Mouse (Mus musculus): ENCODE measurements around the gene Gprc5c. TPM values are rescaled to one million over a fixed set of nuclear protein-coding genes. Genes with fewer than 3 reads are reported as not detected.
A peak's percentile ranks its signal among the peaks of the same experiment; 100 is the strongest.

Gene Gprc5c
- 10 to 100 TPM; 39.1 to 43.0 TPM for total RNA-seq (2021)
- long read RNA-seq, experiment 1, transcript Gprc5c-202 (5 exons, 3,667 nt): major isoform, 9 of 51 reads
- long read RNA-seq, experiment 1, partial matches to known transcripts: 26 of 51 reads
- long read RNA-seq, experiment 1, other reads (novel, unspliced or antisense): 9 of 51 reads
- long read RNA-seq, experiment 2, transcript Gprc5c-201 (4 exons, 2,200 nt): minor isoform, 5 of 74 reads
- long read RNA-seq, experiment 2, transcript Gprc5c-208 (4 exons, 1,809 nt): minor isoform, 5 of 74 reads
- long read RNA-seq, experiment 2, transcript Gprc5c-202 (5 exons, 3,667 nt): major isoform, 16 of 74 reads
- long read RNA-seq, experiment 2, partial matches to known transcripts: 32 of 74 reads
- long read RNA-seq, experiment 2, other reads (novel, unspliced or antisense): 16 of 74 reads

GRCm38 (mm10) chr11:114850452-114851268 lies at the start of gene Gprc5c:
Gene Gprc5c, plus strand, starts transcription at chr11:114851152.
- intact Hi-C loops (cut with DNase I; ENCODE audit: low total_unique reads): no loop called here
- peak; percentile 82 for DNase-seq

- intact Hi-C loops (cut with DNase I; ENCODE audit: low total_unique reads): no loop called here
Observed at GRCm38 (mm10) chr11:114801906-114802305, 49.0 kb upstream of the Gprc5c start.

DNA sequence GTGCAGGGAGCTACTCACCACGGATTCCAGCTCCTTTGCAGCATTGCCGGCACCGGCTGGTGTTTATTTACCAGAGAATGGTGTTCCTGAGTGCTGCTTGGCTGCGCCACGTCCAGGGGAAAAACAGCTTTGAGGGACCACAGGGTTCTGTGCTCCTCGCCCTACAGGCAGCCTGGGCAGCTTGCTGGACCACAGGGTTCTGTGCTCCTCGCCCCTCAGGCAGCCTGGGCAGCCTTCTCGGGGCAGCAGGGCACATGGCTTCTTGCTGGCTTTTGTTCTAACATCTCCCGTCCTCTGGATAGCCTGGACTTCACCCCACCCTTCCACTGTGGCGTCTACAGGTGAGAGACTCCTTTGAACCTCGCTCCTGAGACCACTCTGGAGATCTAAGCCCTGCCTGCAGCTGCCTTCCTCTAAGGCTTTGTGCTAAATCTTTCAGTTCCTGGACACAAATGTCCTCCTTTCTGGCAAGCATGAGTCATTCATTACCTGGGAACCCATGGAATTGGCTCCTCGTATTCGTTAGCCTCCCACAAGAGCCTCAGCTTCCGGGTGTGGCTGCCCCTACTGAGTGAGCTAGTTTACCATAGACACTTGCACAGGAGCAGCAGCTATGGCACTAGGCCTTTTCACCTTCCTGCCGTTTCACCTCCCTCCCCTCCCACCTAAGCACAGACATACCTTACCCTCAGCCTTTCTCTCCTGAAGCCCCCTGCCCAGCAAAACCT lies 48.2 kb upstream of the Gprc5c start:
- no peak for DNase-seq

More at GRCm38 (mm10) chr11:114801906-114802305, 49.0 kb upstream of the Gprc5c start:
- DNase-seq: no peak

DNA sequence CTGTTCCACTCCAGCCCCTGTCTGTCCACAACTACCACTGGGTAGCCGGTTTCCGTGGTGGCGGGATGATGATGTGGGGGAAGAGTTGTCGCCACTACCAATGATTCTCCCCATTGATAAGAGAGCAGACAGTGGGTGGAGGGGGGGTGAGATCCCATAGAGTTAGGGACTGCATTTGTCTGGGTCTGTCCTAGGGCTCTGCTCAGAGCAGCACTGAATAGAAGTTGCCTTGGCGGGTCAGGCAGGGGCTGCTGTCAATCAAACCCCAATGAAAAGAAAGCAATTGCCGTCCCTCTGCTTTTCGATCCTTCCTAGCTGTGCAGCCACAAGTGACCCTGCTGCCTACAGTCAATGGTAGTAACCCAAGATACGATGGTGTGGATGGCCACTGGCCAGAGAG lies 47.0 kb upstream of the Gprc5c start:
- no peak for DNase-seq
- intact Hi-C loops (cut with DNase I; ENCODE audit: low total_unique reads): no loop called here

More for the DNA sequence above, 48.2 kb upstream of the Gprc5c start:
- intact Hi-C loops (cut with DNase I; ENCODE audit: low total_unique reads): no loop called here

- no peak for DNase-seq
- intact Hi-C loops (cut with DNase I; ENCODE audit: low total_unique reads): no loop called here
Observed at GRCm38 (mm10) chr11:114807025-114807424, 43.9 kb upstream of the Gprc5c start.

DNA sequence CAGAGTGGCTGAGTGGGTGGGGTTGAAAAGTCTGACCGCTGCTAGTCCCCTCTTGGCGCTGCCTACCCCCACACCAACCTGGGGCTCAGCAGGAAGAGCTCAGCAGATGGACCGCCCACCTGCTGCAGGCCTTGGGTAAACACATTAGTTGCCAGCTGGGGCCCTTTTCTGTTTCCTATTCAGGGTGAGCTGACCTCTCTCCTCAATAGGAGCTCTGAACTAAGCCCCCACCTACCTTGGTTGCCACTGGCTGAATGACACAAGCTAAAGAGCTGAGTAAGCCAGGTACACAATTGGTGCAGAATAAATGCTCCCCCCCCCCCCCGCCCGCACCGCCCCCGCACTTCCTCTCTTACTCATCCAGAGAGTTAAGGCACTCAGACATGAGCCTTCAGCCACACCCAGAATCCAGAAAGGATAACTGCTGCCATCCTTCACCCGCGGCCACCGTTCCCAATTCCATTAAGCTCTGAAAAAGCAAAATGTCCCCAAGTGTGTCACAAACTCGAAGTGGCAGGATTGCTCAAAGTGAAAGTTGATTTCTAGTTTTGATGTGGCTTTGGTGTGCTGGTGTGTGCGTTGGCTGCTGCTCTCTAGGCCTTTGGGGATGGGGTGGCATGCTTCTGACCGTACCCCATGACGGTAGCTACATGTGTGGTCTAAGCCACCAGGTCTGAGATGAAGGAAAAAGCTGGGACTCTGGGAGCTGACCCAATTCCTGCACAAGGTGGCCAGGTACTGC lies 43.1 kb upstream of the Gprc5c start:
- DNase-seq: no peak
- intact Hi-C loops (cut with DNase I; ENCODE audit: low total_unique reads): no loop called here

GRCm38 (mm10) chr11:114809371-114809770 lies 41.6 kb upstream of the Gprc5c start:
- intact Hi-C loops (cut with DNase I; ENCODE audit: low total_unique reads): no loop called here
- DNase-seq: no peak

- no peak for DNase-seq
- intact Hi-C loops (cut with DNase I; ENCODE audit: low total_unique reads): loop anchor here (2.0 kb wide), 1 partner anchor 104 kb away; no protein-coding TSS in a partner anchor
Observed at GRCm38 (mm10) chr11:114810344-114810743, 40.6 kb upstream of the Gprc5c start.

GRCm38 (mm10) chr11:114812731-114813240 lies 38.2 kb upstream of the Gprc5c start:
- intact Hi-C loops (cut with DNase I; ENCODE audit: low total_unique reads): loop anchor here (2.0 kb wide), 1 partner anchor 66 kb away; no protein-coding TSS in a partner anchor
- peak; percentile 92 for DNase-seq

- DNase-seq: no peak
- intact Hi-C loops (cut with DNase I; ENCODE audit: low total_unique reads): no loop called here
Observed at GRCm38 (mm10) chr11:114814873-114815592, 35.9 kb upstream of the Gprc5c start.

GRCm38 (mm10) chr11:114816934-114817333 lies 34.0 kb upstream of the Gprc5c start:
- no peak for DNase-seq
- intact Hi-C loops (cut with DNase I; ENCODE audit: low total_unique reads): no loop called here

DNA sequence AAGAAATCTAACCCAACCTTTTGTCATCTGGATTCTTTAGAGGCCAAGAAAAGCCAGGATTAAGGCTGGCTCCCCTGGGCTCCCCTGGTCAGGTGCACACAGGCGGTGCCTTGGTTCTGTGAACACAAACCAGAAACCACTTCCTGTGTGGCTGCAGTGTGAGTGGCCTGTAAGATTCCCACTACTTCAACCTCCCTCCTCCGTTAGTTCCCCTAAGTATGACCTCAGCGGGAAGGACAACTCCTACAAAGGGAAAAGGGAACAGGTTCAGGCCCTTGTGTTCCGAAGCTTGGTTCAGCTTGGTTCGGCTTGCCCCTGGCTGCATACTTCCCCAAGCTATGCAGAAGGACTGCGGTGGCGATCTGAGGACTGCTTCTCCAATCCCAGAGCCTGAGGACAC lies 32.8 kb upstream of the Gprc5c start:
- intact Hi-C loops (cut with DNase I; ENCODE audit: low total_unique reads): no loop called here
- no peak for DNase-seq

- intact Hi-C loops (cut with DNase I; ENCODE audit: low total_unique reads): no loop called here
- DNase-seq: no peak
Observed at GRCm38 (mm10) chr11:114819110-114819509, 31.8 kb upstream of the Gprc5c start.

DNA sequence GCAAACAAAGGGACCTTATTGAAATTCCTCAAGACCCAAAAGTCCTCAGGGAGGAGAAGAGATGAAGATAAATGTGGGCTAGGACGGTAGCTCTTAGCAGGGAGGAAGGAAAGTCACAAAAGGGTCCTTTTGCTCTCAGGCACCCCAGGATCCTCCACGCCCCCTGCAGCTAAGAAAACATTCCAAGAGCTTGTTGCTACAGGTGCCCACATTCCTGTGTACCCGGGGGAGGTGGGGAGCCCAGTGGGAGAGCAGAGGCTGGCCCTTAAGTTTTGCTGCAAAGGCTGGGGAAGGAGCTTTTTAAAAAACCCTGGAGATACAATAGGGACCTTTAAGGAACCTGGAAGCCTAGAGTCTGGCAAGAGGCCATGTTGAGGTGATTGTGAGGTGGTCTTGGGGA lies 30.5 kb upstream of the Gprc5c start:
- intact Hi-C loops (cut with DNase I; ENCODE audit: low total_unique reads): no loop called here
- no peak for DNase-seq

- DNase-seq: no peak
- intact Hi-C loops (cut with DNase I; ENCODE audit: low total_unique reads): no loop called here
Observed at GRCm38 (mm10) chr11:114821325-114821724, 29.6 kb upstream of the Gprc5c start.

GRCm38 (mm10) chr11:114822727-114823126 lies 28.2 kb upstream of the Gprc5c start:
- intact Hi-C loops (cut with DNase I; ENCODE audit: low total_unique reads): no loop called here
- DNase-seq: peak; percentile 65

DNA sequence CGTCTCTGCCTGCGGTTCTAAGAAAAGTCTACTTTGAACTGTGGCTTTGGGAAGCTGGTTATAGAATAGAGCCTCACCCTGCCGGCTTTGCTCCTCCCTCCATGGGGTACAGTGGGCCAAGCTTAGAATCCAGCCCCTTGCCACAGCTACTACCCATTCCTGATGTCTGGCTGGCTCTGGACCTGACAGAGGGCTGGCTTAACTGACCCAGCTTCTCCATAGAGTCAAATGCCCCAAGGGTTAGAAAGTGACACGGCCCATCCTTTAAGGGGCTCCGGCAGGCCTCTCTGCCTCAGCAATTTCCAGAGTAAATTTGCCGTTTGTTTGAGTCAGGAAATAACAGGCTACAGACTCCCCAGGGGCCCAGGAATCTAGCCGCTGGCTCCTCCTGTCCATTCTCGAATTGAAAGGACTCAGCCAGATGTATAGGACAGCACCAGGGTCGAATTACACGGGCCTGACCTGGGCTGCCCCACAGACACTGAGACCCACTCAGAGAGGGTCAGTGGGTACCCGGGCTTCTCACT lies 27.7 kb upstream of the Gprc5c start:
- DNase-seq: no peak
- intact Hi-C loops (cut with DNase I; ENCODE audit: low total_unique reads): no loop called here

DNA sequence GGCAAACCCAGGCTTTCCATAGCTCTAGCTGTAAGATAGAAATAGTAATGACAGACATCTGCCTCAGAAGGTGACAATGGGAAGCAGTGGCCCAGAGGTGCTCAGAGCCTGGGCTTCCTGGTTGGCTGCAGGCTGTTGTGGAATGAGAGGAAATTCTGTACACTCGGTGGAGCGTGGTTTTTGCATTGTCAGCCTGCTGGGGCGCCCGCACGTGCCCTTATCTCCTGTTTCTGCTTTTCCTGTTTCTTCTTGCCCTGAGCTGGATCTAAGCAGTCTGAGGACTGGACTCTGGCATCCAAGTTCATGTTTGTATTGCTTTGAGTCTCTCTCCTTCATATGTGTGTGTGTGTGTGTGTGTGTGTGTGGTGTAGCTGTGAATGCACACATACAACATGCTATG lies 24.3 kb upstream of the Gprc5c start:
- no peak for DNase-seq

More for the DNA sequence above, 24.3 kb upstream of the Gprc5c start:
- intact Hi-C loops (cut with DNase I; ENCODE audit: low total_unique reads): no loop called here
